Mouse (Mus musculus): ENCODE measurements at regions not wholly inside any gene's neighbourhood (a gene's known extent, or its start where the extent isn't known, plus 50 kb on each side); places are given as distances from the start of the nearest gene placed in this dataset.

DNA sequence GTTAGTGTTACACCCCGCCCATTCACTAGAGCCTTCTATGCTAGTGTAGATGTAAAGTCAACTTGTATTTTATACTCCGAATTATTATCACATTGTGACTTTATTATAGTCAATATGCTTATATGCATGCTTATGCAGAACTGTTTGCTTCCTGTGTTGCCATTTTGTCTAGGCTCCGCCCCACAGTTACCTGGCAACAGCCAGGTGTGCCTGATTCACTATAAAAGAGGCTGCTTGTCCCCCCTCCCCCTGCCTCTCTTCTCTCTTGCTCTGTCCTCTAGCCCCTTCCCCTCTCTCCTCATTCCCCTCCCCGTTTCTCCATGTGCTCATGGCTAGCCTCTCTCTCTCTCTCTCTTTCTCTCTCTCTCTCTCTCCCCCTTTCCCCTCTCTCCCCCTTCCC, 185.9 kb upstream of the Ccdc122 start:
- H3K4me3 ChIP-seq, result no peak overlapping the region
- no peak overlapping the region for H3K27ac ChIP-seq
- no peak for TF ChIP-seq CTCF (conservative IDR thresholded peaks at IDR 0.05)
- no peak for DNase-seq (ENCODE audit: low spot score in 2 of 2)

DNA sequence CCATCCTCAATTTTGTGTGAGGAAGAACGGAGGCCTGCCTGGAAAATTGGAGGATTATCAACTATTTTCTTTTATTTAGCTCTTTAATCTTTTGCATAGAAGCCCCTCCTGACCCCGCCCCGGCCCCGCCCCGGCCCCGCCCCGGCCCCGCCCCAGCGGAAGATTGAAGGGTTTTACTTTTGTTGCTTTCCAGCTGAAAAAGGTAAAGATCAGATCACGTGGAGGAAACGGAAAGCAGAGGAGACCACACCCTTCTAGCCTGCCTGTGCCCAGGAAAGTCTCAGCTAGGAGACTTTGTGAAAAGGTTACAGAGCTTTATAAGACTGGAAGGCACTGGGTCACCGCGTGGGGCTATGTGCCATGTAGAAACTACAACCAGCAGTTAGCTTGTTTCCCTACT, 186.5 kb upstream of the Ccdc122 start:
- H3K4me3 ChIP-seq, result no peak overlapping the region
- no peak for DNase-seq (ENCODE audit: low spot score in 2 of 2)
- no peak overlapping the region for H3K27ac ChIP-seq
- TF ChIP-seq CTCF (conservative IDR thresholded peaks at IDR 0.05), result no peak

DNA sequence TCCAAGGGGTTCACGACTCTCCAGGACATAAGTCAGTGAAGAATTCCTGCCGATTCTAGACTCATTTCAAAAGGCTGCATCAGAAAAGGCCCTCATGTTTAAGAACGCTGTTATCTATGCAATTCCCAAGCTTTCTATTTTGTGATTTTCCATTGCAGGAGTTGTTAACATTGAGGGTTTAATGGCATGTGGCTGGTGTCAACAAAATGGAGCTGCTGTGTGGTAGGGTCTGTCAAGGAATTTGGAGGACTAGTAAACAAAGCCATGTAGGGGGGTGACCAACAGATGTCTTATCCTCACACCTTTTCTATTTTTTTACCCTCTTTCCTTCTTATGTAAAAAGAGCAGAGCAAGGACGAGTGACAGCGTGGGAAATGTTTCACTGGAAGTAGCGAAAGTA, 186.9 kb upstream of the Ccdc122 start:
- Histone ChIP-seq H3K27ac (no peak overlapping the region), H3K4me3 (no peak overlapping the region)
- TF ChIP-seq CTCF (conservative IDR thresholded peaks at IDR 0.05), result no peak
- DNase-seq (ENCODE audit: low spot score in 2 of 2), result no peak

- TF ChIP-seq CTCF (conservative IDR thresholded peaks at IDR 0.05), result no peak
- DNase-seq (ENCODE audit: low spot score in 2 of 2), result no peak
- no peak overlapping the region for H3K27ac ChIP-seq
- H3K4me3 ChIP-seq, result no peak overlapping the region
These were observed 187.5 kb upstream of the Ccdc122 start for GRCm38 (mm10) chr14:76849071-76849470.

GRCm38 (mm10) chr14:76845706-76846105, 190.9 kb upstream of the Ccdc122 start:
- no peak for DNase-seq (ENCODE audit: low spot score in 2 of 2)
- H3K4me3 ChIP-seq, result no peak overlapping the region
- no peak overlapping the region for H3K27ac ChIP-seq
- TF ChIP-seq CTCF (conservative IDR thresholded peaks at IDR 0.05), result no peak

GRCm38 (mm10) chr14:76844717-76845116, 191.9 kb upstream of the Ccdc122 start:
- no peak for TF ChIP-seq CTCF (conservative IDR thresholded peaks at IDR 0.05)
- Histone ChIP-seq H3K27ac (no peak overlapping the region), H3K4me3 (no peak overlapping the region)
- DNase-seq (ENCODE audit: low spot score in 2 of 2), result no peak

GRCm38 (mm10) chr14:76837583-76838220, 198.9 kb upstream of the Ccdc122 start:
- no peak overlapping the region for H3K27ac ChIP-seq
- DNase-seq (ENCODE audit: low spot score in 2 of 2), result no peak
- no peak for TF ChIP-seq CTCF (conservative IDR thresholded peaks at IDR 0.05)
- H3K4me3 ChIP-seq, result no peak overlapping the region

GRCm38 (mm10) chr14:76836926-76837516, 199.6 kb upstream of the Ccdc122 start:
- H3K27ac ChIP-seq, result no peak overlapping the region
- H3K4me3 ChIP-seq, result no peak overlapping the region
- TF ChIP-seq CTCF (conservative IDR thresholded peaks at IDR 0.05), result no peak
- no peak for DNase-seq (ENCODE audit: low spot score in 2 of 2)

DNA sequence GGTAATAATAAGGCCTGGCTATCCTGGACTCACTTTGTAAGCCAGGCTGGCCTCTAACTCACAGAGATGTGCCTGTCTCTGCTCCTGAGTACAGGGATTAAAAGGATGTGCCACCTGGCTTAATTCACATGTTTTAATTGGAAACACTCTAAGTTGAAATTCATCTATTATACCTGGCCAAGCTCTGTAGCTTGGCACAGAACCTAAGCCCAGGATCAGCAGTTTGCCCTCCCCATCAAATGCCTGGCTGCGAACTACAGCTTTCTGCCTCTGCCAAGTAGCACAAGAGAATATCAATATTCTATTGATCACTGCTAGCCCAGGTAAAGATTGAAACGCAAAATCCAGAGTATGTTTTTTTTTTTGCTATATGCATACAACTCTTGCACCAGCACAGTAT, 200.3 kb upstream of the Ccdc122 start:
- H3K27ac ChIP-seq, result no peak overlapping the region
- no peak overlapping the region for H3K4me3 ChIP-seq
- no peak for DNase-seq (ENCODE audit: low spot score in 2 of 2)
- TF ChIP-seq CTCF (conservative IDR thresholded peaks at IDR 0.05), result no peak

- H3K4me3 ChIP-seq, result no peak overlapping the region
- no peak for TF ChIP-seq CTCF (conservative IDR thresholded peaks at IDR 0.05)
- no peak for DNase-seq (ENCODE audit: low spot score in 2 of 2)
- no peak overlapping the region for H3K27ac ChIP-seq
These were observed 202.5 kb upstream of the Ccdc122 start for GRCm38 (mm10) chr14:76834084-76834483.

DNA sequence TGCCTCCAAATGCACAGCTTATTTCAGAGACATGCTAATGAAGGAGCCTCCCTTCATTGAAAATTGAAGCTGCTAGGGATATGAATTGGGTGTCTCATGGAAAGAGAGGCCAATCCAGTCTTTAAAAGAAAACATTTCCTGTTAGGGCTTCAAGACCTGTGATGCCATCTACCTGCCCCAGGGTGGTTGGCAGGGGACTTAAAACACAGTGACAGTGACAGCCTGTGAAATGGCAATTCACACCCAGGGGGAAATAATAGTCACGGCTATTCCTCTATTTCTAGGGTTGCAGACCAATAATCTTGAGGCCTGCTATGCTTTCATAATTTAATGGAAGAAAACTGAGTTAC, 207.4 kb upstream of the Ccdc122 start:
- Histone ChIP-seq H3K27ac (no peak overlapping the region), H3K4me3 (no peak overlapping the region)
- no peak for DNase-seq (ENCODE audit: low spot score in 2 of 2)
- no peak for TF ChIP-seq CTCF (conservative IDR thresholded peaks at IDR 0.05)

GRCm38 (mm10) chr14:76828453-76829160, 208.0 kb upstream of the Ccdc122 start:
- no peak overlapping the region for H3K27ac ChIP-seq
- TF ChIP-seq CTCF (conservative IDR thresholded peaks at IDR 0.05), result no peak

DNA sequence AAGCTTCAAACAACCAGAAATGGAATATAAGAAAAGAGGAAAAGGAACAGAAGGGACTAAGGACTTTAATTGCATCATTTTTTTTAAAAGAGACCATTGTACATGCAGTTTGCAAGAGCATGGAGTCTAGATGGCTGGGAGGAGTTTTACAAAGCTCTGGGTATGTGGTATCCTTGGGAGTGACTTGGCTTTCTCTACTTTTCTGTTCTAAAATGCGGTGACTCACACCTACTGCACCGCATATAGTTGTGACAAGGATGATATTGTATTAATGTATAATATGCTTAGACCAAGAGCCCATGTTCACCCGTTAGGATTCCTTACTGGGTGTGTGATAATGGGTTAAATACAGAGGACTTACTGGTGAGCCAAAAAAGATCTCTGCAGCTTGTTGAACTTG, 212.5 kb upstream of the Ccdc122 start:
- DNase-seq (ENCODE audit: low spot score in 2 of 2), result no peak
- TF ChIP-seq CTCF (conservative IDR thresholded peaks at IDR 0.05), result no peak
- Histone ChIP-seq H3K27ac (no peak overlapping the region), H3K4me3 (no peak overlapping the region)

More at GRCm38 (mm10) chr14:76828453-76829160, 208.0 kb upstream of the Ccdc122 start:
- DNase-seq (ENCODE audit: low spot score in 2 of 2), result no peak
- H3K4me3 ChIP-seq, result no peak overlapping the region

Measured in layer of hippocampus, adult 2 months (tissue).